Mouse (Mus musculus): Measurements from ENCODE around the gene Bag5. TPM values are rescaled to one million over a fixed set of nuclear protein-coding genes. Genes with fewer than 3 reads are reported as not detected.
A peak's percentile ranks its signal among the peaks of the same experiment; 100 is the strongest.

The Bag5 gene
- total and polyA plus RNA-seq, 2 experiments from 2014 or later = 22.7 to 64.3 TPM

DNA sequence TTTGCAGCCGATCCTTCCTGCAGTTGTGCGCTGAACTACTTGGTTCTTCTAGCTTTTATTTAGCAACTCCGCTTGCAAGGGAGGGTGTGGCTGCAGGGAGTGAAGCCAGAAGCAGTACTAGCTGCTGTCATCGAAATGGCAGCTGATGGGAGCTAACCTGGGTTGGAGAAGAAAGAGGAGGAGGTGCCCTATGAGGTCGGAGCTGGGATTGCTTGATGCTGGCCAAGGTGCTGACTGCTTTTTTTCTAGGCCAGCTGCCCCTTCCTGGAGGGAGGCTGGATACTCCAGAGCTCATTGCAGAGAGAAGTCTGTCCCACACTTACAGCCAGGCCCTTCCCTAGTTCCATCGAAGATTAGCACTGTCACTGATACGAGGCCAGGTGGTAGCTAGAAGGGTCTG, 34.1 kb downstream of the Bag5 start:
- no peak for TF ChIP-seq CTCF (IDR thresholded peaks at IDR 0.05; ENCODE audit: low read depth)
- H3K27me3 ChIP-seq (ENCODE audit: insufficient read depth, low read length) = no peaks in the 10 kb centered on the region
- ATAC-seq (no peak), DNase-seq (ENCODE audit: low spot score) (no peak)
- 50% methylated on average over 7 of the region's 7 CpGs for WGBS
- H3K27ac ChIP-seq = no peak overlapping the region
- H3K4me1 ChIP-seq (ENCODE audit: insufficient read depth, low read length) = peaks cover 12% of the 10 kb centered on the region
- peak overlapping the region; percentile 97 for H3K4me2 ChIP-seq (ENCODE audit: low read depth, low read length)
- H3K9ac ChIP-seq (replicated peaks; ENCODE audit: low read length) = peak overlapping the region; percentile 66; the same call in 1 of the 2 replicates
- H3K4me3 ChIP-seq (ENCODE audit: low read length) = peak overlapping the region; percentile 88
- H3K36me3 ChIP-seq (ENCODE audit: insufficient read depth, low read length) = no peaks in the 10 kb centered on the region
- H3K9me3 ChIP-seq (ENCODE audit: low read length) = no peaks in the 10 kb centered on the region

- H3K36me3 ChIP-seq (ENCODE audit: insufficient read depth, low read length) = no peaks in the 10 kb centered on the region
- WGBS = 7% methylated on average over 13 of the region's 13 CpGs
- DNase-seq (ENCODE audit: low spot score) (no peak), ATAC-seq (no peak)
- peaks cover 12% of the 10 kb centered on the region for H3K4me1 ChIP-seq (ENCODE audit: insufficient read depth, low read length)
- H3K27me3 ChIP-seq (ENCODE audit: insufficient read depth, low read length) = no peaks in the 10 kb centered on the region
- H3K9ac ChIP-seq (replicated peaks; ENCODE audit: low read length) = peak overlapping the region; percentile 66
- no peak for TF ChIP-seq CTCF (IDR thresholded peaks at IDR 0.05; ENCODE audit: low read depth)
- H3K4me3 ChIP-seq (ENCODE audit: low read length) = peak overlapping the region; percentile 88
- H3K9me3 ChIP-seq (ENCODE audit: low read length) = no peaks in the 10 kb centered on the region
- H3K27ac ChIP-seq = peak overlapping the region; percentile 93; the same call in 1 of the 2 replicates
- peak overlapping the region; percentile 97 for H3K4me2 ChIP-seq (ENCODE audit: low read depth, low read length)
Measured at GRCm38 (mm10) chr12:111678670-111678933, 34.5 kb downstream of the Bag5 start.

DNA sequence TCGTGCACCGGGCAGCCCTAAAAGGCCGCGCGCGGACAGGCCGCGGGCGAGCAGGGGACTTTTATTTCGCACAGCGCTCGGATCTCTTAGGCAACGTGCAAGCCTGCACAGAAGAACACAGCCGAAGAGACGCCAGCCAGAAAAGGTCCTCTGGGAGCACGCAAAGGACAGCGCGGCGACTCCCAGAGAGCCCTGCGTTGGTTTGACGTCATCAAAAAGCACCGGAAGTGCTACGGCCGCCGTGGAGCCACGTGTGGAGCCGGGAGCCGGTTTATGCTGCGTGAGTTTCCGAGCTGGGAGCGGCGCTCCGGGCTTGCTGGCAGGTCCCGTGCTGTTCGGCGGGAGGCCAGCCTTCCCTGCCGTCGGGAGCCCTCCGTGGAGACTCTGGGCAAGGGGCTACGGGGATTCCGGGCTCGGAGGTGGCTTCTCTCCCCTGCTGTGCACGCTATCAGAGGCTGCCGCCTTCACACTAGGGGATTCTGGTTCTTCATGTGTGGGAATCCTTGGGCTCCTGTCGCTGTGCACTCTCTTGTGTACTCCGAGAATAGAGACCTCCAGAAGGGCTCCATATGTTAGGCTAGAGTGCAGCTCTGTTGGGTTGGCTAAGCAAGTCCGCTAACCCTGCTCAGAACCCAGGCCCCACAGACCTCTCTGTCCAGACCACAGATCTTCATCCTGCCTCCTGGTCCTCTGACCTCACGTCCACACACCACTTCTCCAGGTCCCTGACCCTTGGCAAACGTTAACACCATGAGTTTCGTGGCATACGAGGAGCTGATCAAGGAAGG, 35.0 kb downstream of the Bag5 start, which contains the start of gene Trmt61a:
Trmt61a (plus strand) TSS at position 224 of the 788 bp plus-strand sequence.
- no peaks in the 10 kb centered on the region for H3K9me3 ChIP-seq (ENCODE audit: low read length)
- under 1% methylated on average over 51 of the region's 51 CpGs for WGBS
- peak within 1 kb of the TSS; percentile 93 for H3K27ac ChIP-seq
- H3K27me3 ChIP-seq (ENCODE audit: insufficient read depth, low read length) = no peaks in the 10 kb centered on the region
- H3K4me2 ChIP-seq (ENCODE audit: low read depth, low read length) = peak within 1 kb of the TSS; percentile 97
- DNase-seq (ENCODE audit: low spot score) (peak; percentile 99), ATAC-seq (peak; percentile 95)
- H3K9ac ChIP-seq (replicated peaks; ENCODE audit: low read length) = peak within 1 kb of the TSS; percentile 66
- TF ChIP-seq CTCF (IDR thresholded peaks at IDR 0.05; ENCODE audit: low read depth) = no peak
- H3K36me3 ChIP-seq (ENCODE audit: insufficient read depth, low read length) = no peaks in the 10 kb centered on the region
- peak within 1 kb of the TSS; percentile 88 for H3K4me3 ChIP-seq (ENCODE audit: low read length)
- peaks cover 12% of the 10 kb centered on the region for H3K4me1 ChIP-seq (ENCODE audit: insufficient read depth, low read length)

DNA sequence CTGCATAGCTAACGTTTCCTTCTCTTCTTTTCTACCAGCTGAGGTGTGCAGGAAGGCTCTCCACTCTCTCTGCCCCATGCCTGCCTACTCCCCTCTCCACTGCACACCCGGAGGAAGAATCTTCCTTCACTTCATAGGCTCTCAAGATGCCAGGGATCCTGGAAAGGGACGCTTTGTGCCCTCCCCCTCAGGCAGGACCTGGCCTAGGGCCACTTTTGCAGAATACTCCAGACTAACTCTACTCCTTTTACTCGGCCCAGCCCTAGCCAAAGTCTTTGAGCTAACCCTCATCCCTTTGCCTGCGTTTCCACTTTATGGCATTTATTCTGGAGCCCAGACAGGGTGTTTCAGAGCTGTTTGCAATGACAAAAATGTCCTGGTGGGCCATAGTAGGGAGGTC, 35.6 kb downstream of the Bag5 start:
- TF ChIP-seq CTCF (IDR thresholded peaks at IDR 0.05; ENCODE audit: low read depth) = no peak
- peak overlapping the region; percentile 66 for H3K9ac ChIP-seq (replicated peaks; ENCODE audit: low read length)
- peak overlapping the region; percentile 97 for H3K4me2 ChIP-seq (ENCODE audit: low read depth, low read length)
- ATAC-seq = peak; percentile 60
- 6% methylated on average over 5 of the region's 5 CpGs for WGBS
- H3K27ac ChIP-seq = peak overlapping the region; percentile 93
- peaks cover 18% of the 10 kb centered on the region for H3K4me1 ChIP-seq (ENCODE audit: insufficient read depth, low read length)
- no peaks in the 10 kb centered on the region for H3K9me3 ChIP-seq (ENCODE audit: low read length)
- no peaks in the 10 kb centered on the region for H3K36me3 ChIP-seq (ENCODE audit: insufficient read depth, low read length)
- peak overlapping the region; percentile 88 for H3K4me3 ChIP-seq (ENCODE audit: low read length)
- no peaks in the 10 kb centered on the region for H3K27me3 ChIP-seq (ENCODE audit: insufficient read depth, low read length)
- peak; percentile 42 for DNase-seq (ENCODE audit: low spot score)

- Histone ChIP-seq H3K9ac (replicated peaks; ENCODE audit: low read length) (no peak overlapping the region), H3K4me2 (ENCODE audit: low read depth, low read length) (no peak overlapping the region), H3K36me3 (ENCODE audit: insufficient read depth, low read length) (no peaks in the 10 kb centered on the region), H3K27me3 (ENCODE audit: insufficient read depth, low read length) (no peaks in the 10 kb centered on the region), H3K4me3 (ENCODE audit: low read length) (no peak overlapping the region), H3K27ac (no peak overlapping the region), H3K9me3 (ENCODE audit: low read length) (no peaks in the 10 kb centered on the region), H3K4me1 (ENCODE audit: insufficient read depth, low read length) (peaks cover 20% of the 10 kb centered on the region)
- TF ChIP-seq CTCF (IDR thresholded peaks at IDR 0.05; ENCODE audit: low read depth) = no peak
- ATAC-seq = no peak
- DNase-seq (ENCODE audit: low spot score) = no peak
- WGBS = 87% methylated on average over 6 of the region's 6 CpGs
Measured at GRCm38 (mm10) chr12:111675797-111676580, 37.1 kb downstream of the Bag5 start.

DNA sequence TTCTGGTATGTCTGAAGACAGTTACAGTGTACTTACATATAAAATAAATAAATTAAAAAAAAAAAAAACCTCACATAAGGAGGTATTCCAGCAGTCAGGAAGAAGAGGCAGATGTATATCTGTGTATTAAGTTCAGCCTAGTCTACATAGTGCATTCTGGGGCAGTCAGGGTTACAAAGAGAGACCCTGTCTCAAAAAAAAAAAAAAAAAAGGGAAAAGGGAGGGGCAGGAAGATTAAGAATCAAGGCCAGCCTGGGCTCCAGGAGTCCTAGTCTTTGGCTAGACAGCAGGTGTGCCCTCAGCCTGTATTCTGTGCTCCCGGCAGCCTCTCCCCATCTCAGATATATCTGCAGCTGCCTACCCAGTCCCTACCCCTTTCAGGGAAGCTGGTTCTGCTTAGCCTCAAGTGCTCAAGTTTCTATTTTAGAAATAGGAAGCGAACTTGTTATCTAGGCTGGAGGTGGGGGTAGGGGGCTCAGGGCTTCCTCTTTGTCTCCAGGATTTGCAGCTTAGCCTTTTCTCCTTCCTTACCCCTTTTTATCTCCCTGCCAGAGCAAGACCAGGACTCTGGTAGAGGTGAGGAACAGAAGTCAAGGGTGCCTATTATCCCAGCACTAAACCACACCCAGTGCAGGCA, 38.1 kb downstream of the Bag5 start:
- Histone ChIP-seq H3K27ac (no peak overlapping the region), H3K4me2 (ENCODE audit: low read depth, low read length) (no peak overlapping the region), H3K4me3 (ENCODE audit: low read length) (no peak overlapping the region), H3K9me3 (ENCODE audit: low read length) (no peaks in the 10 kb centered on the region), H3K36me3 (ENCODE audit: insufficient read depth, low read length) (no peaks in the 10 kb centered on the region), H3K9ac (replicated peaks; ENCODE audit: low read length) (no peak overlapping the region), H3K4me1 (ENCODE audit: insufficient read depth, low read length) (peaks cover 20% of the 10 kb centered on the region), H3K27me3 (ENCODE audit: insufficient read depth, low read length) (no peaks in the 10 kb centered on the region)
- ATAC-seq (no peak), DNase-seq (ENCODE audit: low spot score) (no peak)
- 72% methylated on average over 2 of the region's 2 CpGs for WGBS
- no peak for TF ChIP-seq CTCF (IDR thresholded peaks at IDR 0.05; ENCODE audit: low read depth)
